Mouse (Mus musculus) lung, adult 2 months (tissue): ENCODE results near the gene Gadd45b. TPM values are rescaled to one million over a fixed set of nuclear protein-coding genes. Genes with fewer than 3 reads are reported as not detected.

Experiments
- DNase-seq: peaks from one replicate; pipeline ENCODE4 v3.0.0; 2022
- H3K4me1 ChIP-seq: fragments of 200-500 bp; 2 replicates; pipeline ENCODE4 v1.6.1; 2011; ENCODE audit warnings: low read length; ENCODE audit not compliant: control insufficient read depth, insufficient read depth
- H3K4me3 ChIP-seq: fragments of 200-500 bp; replicated peaks from 2 replicates; pipeline ENCODE3; 2011; ENCODE audit warnings: low read depth, mild to moderate bottlenecking, control low read depth, low read length; ENCODE audit errors: extremely low read depth
- CTCF ChIP-seq: fragments of 200-500 bp; IDR thresholded peaks from 2 replicates; pipeline ENCODE4 v1.5.1; 2011; ENCODE audit warnings: mild to moderate bottlenecking, low read length, control low read depth; ENCODE audit not compliant: insufficient read depth
- POLR2A ChIP-seq: fragments of 200-500 bp; IDR thresholded peaks from 2 replicates; pipeline ENCODE4 v1.6.1; 2011; ENCODE audit warnings: low read depth, mild to moderate bottlenecking, control low read depth, low read length, borderline replicate concordance; ENCODE audit errors: extremely low read depth
- WGBS: fragments of 180-500 bp; shearing (Covaris S2); methylation state at CpG from one replicate; pipeline ENCODE4 v1.1.7; 2018; 5-methylcytosine and 5-hydroxymethylcytosine counted together
- polyA plus RNA-seq: library from polyadenylated mRNA; depleted of rRNA; stranded (reverse); fragments of >200 nt; gene quantifications from 2 replicates; pipeline ENCODE4 v1.2.3, GENCODE M21; 2012; rRNA removed

The Gadd45b gene
- polyA plus RNA-seq, 1 experiment: 103 TPM

GRCm38 (mm10) chr10:80969298-80969697 lies 39.4 kb downstream of the Gadd45b start:
- 82% methylated on average over 3 of the region's 3 CpGs for WGBS
- Histone ChIP-seq H3K4me3 (no peak overlapping the region), H3K4me1 (peaks cover 19% of the 10 kb centered on the region)
- TF ChIP-seq CTCF (no peak), POLR2A (no peak)
- DNase-seq: no peak

GRCm38 (mm10) chr10:80970159-80970558 lies 40.3 kb downstream of the Gadd45b start:
- H3K4me3 ChIP-seq: no peak overlapping the region
- TF ChIP-seq CTCF: no peak
- no peak for TF ChIP-seq POLR2A
- no peak for DNase-seq
- WGBS: 78% methylated on average over 8 of the region's 8 CpGs
- H3K4me1 ChIP-seq: peaks cover 15% of the 10 kb centered on the region

- peaks cover 10% of the 10 kb centered on the region for H3K4me1 ChIP-seq
- DNase-seq: no peak
- TF ChIP-seq CTCF (no peak), POLR2A (no peak)
- no peak overlapping the region for H3K4me3 ChIP-seq
- 69% methylated on average over 15 of the region's 15 CpGs for WGBS
These were observed 41.7 kb downstream of the Gadd45b start for GRCm38 (mm10) chr10:80971533-80971932.

GRCm38 (mm10) chr10:80972071-80972987 lies 42.5 kb downstream of the Gadd45b start:
- TF ChIP-seq CTCF: no peak
- TF ChIP-seq POLR2A: no peak
- 47% methylated on average over 11 of the region's 11 CpGs for WGBS
- Histone ChIP-seq H3K4me1 (peaks cover 6% of the 10 kb centered on the region), H3K4me3 (no peak overlapping the region)
- no peak for DNase-seq

- Histone ChIP-seq H3K4me3 (no peak overlapping the region), H3K4me1 (peaks cover 3% of the 10 kb centered on the region)
- TF ChIP-seq POLR2A: no peak
- no peak for DNase-seq
- 71% methylated on average over 1 of the region's 1 CpGs for WGBS
These were observed 43.8 kb downstream of the Gadd45b start for GRCm38 (mm10) chr10:80973722-80974121.

GRCm38 (mm10) chr10:80975478-80975877 lies 45.6 kb downstream of the Gadd45b start:
- H3K4me3 ChIP-seq: no peak overlapping the region
- peaks cover 3% of the 10 kb centered on the region for H3K4me1 ChIP-seq
- 87% methylated on average over 11 of the region's 11 CpGs for WGBS
- DNase-seq: no peak
- TF ChIP-seq POLR2A (no peak), CTCF (no peak)

- WGBS: 47% methylated on average over 7 of the region's 7 CpGs
- DNase-seq: no peak
- Histone ChIP-seq H3K4me1 (peaks cover 5% of the 10 kb centered on the region), H3K4me3 (no peak overlapping the region)
- no peak for TF ChIP-seq POLR2A
- no peak for TF ChIP-seq CTCF
These were observed 51.8 kb downstream of the Gadd45b start for GRCm38 (mm10) chr10:80981564-80982112.

Other genes starting within 250 kb of the Gadd45b start
- gene Mob3a, start 228.1 kb upstream of the Gadd45b start, polyA plus RNA-seq: 51.5 and 52.4 TPM in 2 replicates
- gene Izumo4, start 227.9 kb upstream of the Gadd45b start, polyA plus RNA-seq: 61.9 and 70.8 TPM in 2 replicates
- 111 and 136 TPM in 2 replicates for gene Ap3d1, start 187.8 kb upstream of the Gadd45b start, polyA plus RNA-seq
- 29.9 and 43.0 TPM in 2 replicates for gene Dot1l, start 174.9 kb upstream of the Gadd45b start, polyA plus RNA-seq
- gene Sf3a2, start 131.9 kb upstream of the Gadd45b start, polyA plus RNA-seq: 35.7 and 38.7 TPM in 2 replicates
- 51.2 and 58.8 TPM in 2 replicates for gene Plekhj1, start 131.4 kb upstream of the Gadd45b start, polyA plus RNA-seq
- gene Amh, start 124.8 kb upstream of the Gadd45b start, polyA plus RNA-seq: 0.62 and 1.3 TPM in 2 replicates
- 7.7 TPM in 1 of 2 replicates, not detected in the other for gene Jsrp1, start 116.6 kb upstream of the Gadd45b start, polyA plus RNA-seq
- 804 and 834 TPM in 2 replicates for gene Oaz1, start 103.4 kb upstream of the Gadd45b start, polyA plus RNA-seq
- gene Lingo3, start 86.0 kb upstream of the Gadd45b start, polyA plus RNA-seq: 0.10 and 0.31 TPM in 2 replicates
- 78.5 and 79.1 TPM in 2 replicates for gene Lsm7, start 74.9 kb upstream of the Gadd45b start, polyA plus RNA-seq
- gene Sppl2b, start 74.8 kb upstream of the Gadd45b start, polyA plus RNA-seq: 91.7 and 93.9 TPM in 2 replicates
- 0.06 and 0.07 TPM in 2 replicates for gene Tmprss9, start 58.2 kb upstream of the Gadd45b start, polyA plus RNA-seq
- 157 and 196 TPM in 2 replicates for gene Timm13, start 29.1 kb upstream of the Gadd45b start, polyA plus RNA-seq
- gene Lmnb2, start 11.8 kb upstream of the Gadd45b start, polyA plus RNA-seq: 9.4 and 11.3 TPM in 2 replicates
- gene Gng7, start 84.9 kb downstream of the Gadd45b start, polyA plus RNA-seq: 2.6 and 3.0 TPM in 2 replicates
- gene Diras1, start 95.6 kb downstream of the Gadd45b start, polyA plus RNA-seq: 0.03 TPM in 1 of 2 replicates, not detected in the other
- 44.2 and 46.9 TPM in 2 replicates for gene Slc39a3, start 107.4 kb downstream of the Gadd45b start, polyA plus RNA-seq
- gene Sgta, start 130.1 kb downstream of the Gadd45b start, polyA plus RNA-seq: 182 and 183 TPM in 2 replicates
- gene Thop1, start 140.0 kb downstream of the Gadd45b start, polyA plus RNA-seq: 31.7 and 59.6 TPM in 2 replicates
- 0.15 and 0.47 TPM in 2 replicates for gene Creb3l3, start 168.8 kb downstream of the Gadd45b start, polyA plus RNA-seq
- gene Map2k2, start 175.8 kb downstream of the Gadd45b start, polyA plus RNA-seq: 147 and 176 TPM in 2 replicates
- gene Zbtb7a, start 205.1 kb downstream of the Gadd45b start, polyA plus RNA-seq: 66.7 and 83.6 TPM in 2 replicates
- 33.0 and 40.0 TPM in 2 replicates for gene Pias4, start 237.8 kb downstream of the Gadd45b start, polyA plus RNA-seq
- gene Eef2, start 246.6 kb downstream of the Gadd45b start, polyA plus RNA-seq: 1,377 and 1,420 TPM in 2 replicates